8 mouse cellular contexts compared by ENCODE assay signal in the genomic region with DNA sequence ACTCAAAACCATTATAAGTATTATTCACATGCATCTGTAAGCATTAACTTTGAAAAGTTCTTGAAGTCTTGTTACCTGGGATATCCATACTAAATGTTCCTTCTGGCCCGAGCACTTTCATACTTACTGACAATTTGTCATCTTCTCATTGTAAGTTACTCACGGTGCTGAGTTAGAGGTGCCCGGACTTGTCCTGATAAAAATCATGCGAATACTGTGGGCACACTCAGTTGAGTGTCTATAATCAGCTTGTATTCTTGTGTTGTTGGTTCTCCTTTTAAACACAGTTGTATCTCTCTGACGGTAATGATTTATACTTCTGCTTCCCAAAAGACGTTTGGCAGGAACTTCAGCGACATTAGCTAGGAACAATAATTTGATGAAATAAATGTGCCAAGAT. TPM values are rescaled to one million over a fixed set of nuclear protein-coding genes. Genes with fewer than 3 reads are reported as not detected.
DNase-seq lines count a peak whose midpoint lies in the region; ATAC-seq lines count a peak whose summit lies in the region.

No protein-coding gene starts in this region.

- no peak overlapping the region for H3K9ac ChIP-seq in forebrain, embryonic 14.5 days (ENCODE audit: low read length)
- H3K9ac ChIP-seq in liver, embryonic 13.5 days = peak overlapping the region; percentile 75; the same call in 1 of the 2 replicates

- ATAC-seq in forebrain, embryonic 14.5 days = no peak
- no peak for ATAC-seq in liver, embryonic 13.5 days (ENCODE audit: low read depth)

- H3K36me3 ChIP-seq in forebrain, embryonic 14.5 days (ENCODE audit: control insufficient read depth, insufficient read depth, low read length) = no peaks in the 10 kb centered on the region
- 0 out of 2 replicates have a peak, but pooled peaks cover 9% of the 10 kb centered on the region for H3K36me3 ChIP-seq in liver, embryonic 13.5 days

- 71% methylated on average over 7 of the region's 7 CpGs for WGBS in forebrain, embryonic 14.5 days
- 32% methylated on average over 7 of the region's 7 CpGs for WGBS in liver, embryonic 13.5 days (ENCODE audit: insufficient replicate concordance)

- H3K9me3 ChIP-seq in forebrain, embryonic 14.5 days (replicated peaks; ENCODE audit: control insufficient read depth, low read length) = no peaks in the 10 kb centered on the region
- no peaks in the 10 kb centered on the region for H3K9me3 ChIP-seq in liver, embryonic 13.5 days (replicated peaks)

- H3K4me1 ChIP-seq in forebrain, embryonic 14.5 days (ENCODE audit: control insufficient read depth, insufficient read depth, low read length) = peaks cover 7% of the 10 kb centered on the region; the same call in 1 of the 2 replicates
- H3K4me1 ChIP-seq in liver, embryonic 13.5 days (replicated peaks) = peaks cover 12% of the 10 kb centered on the region

- H3K27me3 ChIP-seq in forebrain, embryonic 14.5 days (replicated peaks; ENCODE audit: control insufficient read depth, insufficient read depth, low read length) = no peaks in the 10 kb centered on the region
- no peaks in the 10 kb centered on the region for H3K27me3 ChIP-seq in liver, embryonic 13.5 days

- DNase-seq in cerebellum, adult 8-10 months = peak; percentile 6
- no peak for DNase-seq in cerebellum, postnatal 4 days (ENCODE audit: low spot score in 2 of 2)
- DNase-seq in 416B (ENCODE audit: low read depth) = peak; percentile 43
- peak; percentile 20 for DNase-seq in forebrain, embryonic 14.5 days (ENCODE audit: low spot score)
- no peak for DNase-seq in liver, embryonic 13.5 days
- DNase-seq in testis, postnatal 14 days (ENCODE audit: low spot score) = no peak
- DNase-seq in thymus, adult 18-20 months = no peak
- DNase-seq in urinary bladder, adult 18-20 months (ENCODE audit: low spot score in 2 of 2) = no peak

- H3K27ac ChIP-seq in forebrain, embryonic 14.5 days (ENCODE audit: low read depth, low read length) = no peak overlapping the region
- H3K27ac ChIP-seq in liver, embryonic 13.5 days = no peak overlapping the region

- peak overlapping the region; percentile 48 for H3K4me2 ChIP-seq in forebrain, embryonic 14.5 days (ENCODE audit: low read length)
- peak overlapping the region; percentile 55 for H3K4me2 ChIP-seq in liver, embryonic 13.5 days

- H3K4me3 ChIP-seq in forebrain, embryonic 14.5 days (ENCODE audit: low read depth, low read length) = no peak overlapping the region
- H3K4me3 ChIP-seq in liver, embryonic 13.5 days (replicated peaks) = peak overlapping the region; percentile 70

RNA-seq across cellular contexts. Expression of a gene that starts 0.8 kb away (rescaled TPM):
- polyA plus RNA-seq in forebrain, embryonic 14.5 days (2014; fragmentation: Nextera tagmentation; extraction: Ambion mirVana) = 73.0 and 76.9 TPM in 2 replicates
- polyA plus RNA-seq in liver, embryonic 13.5 days (2015; fragmentation: Nextera tagmentation; extraction: Ambion mirVana) = 54.6 and 55.1 TPM in 2 replicates

RNA-seq across cellular contexts. Expression of a gene that starts 32.3 kb away (rescaled TPM):
- polyA plus RNA-seq in forebrain, embryonic 14.5 days (2014; fragmentation: Nextera tagmentation; extraction: Ambion mirVana) = 113 and 142 TPM in 2 replicates
- 0.69 and 0.74 TPM in 2 replicates for polyA plus RNA-seq in liver, embryonic 13.5 days (2015; fragmentation: Nextera tagmentation; extraction: Ambion mirVana)

Comparison
In these comparisons a context has a peak if more than half of its experiments do, and no peak if none do; other contexts are left out.
1. DNase-seq: peak in cerebellum, adult 8-10 months (single experiment), 416B (single experiment) and forebrain, embryonic 14.5 days (single experiment); none in cerebellum, postnatal 4 days (0 of 2), liver, embryonic 13.5 days (single experiment), testis, postnatal 14 days (single experiment), thymus, adult 18-20 months (0 of 2) and urinary bladder, adult 18-20 months (0 of 2).
2. RNA of a gene that starts 32.3 kb away (polyA plus RNA-seq): 113 to 142 TPM in forebrain, embryonic 14.5 days; 0.69 to 0.74 TPM in liver, embryonic 13.5 days; every median in the first group is over 10 times any median in the second.